Mouse (Mus musculus) midbrain, embryonic 16.5 days (tissue): Measurements from ENCODE around the gene Hnf4a. TPM values are rescaled to one million over a fixed set of nuclear protein-coding genes. Genes with fewer than 3 reads are reported as not detected.

Experiments
- ATAC-seq: fragments of 200-750 bp; cut with Nextera tagmentation; 2 replicates; pipeline ENCODE4 v1.8.0; 2017; ENCODE audit warnings: moderate TSS enrichment
- H3K27ac ChIP-seq: fragments of 300-500 bp; sonication (generic); 2 replicates; pipeline ENCODE4 v1.5.1; 2014; ENCODE audit warnings: mild to moderate bottlenecking, low read length, mixed read lengths
- H3K27me3 ChIP-seq: fragments of 300-500 bp; sonication (generic); 2 replicates; pipeline ENCODE4 v1.6.1; 2014; ENCODE audit warnings: low read depth, low read length, mixed read lengths; ENCODE audit not compliant: control insufficient read depth, insufficient read depth
- H3K36me3 ChIP-seq: fragments of 300-500 bp; sonication (generic); 2 replicates; pipeline ENCODE4 v1.6.1; 2014; ENCODE audit warnings: mild to moderate bottlenecking, low read length, moderate library complexity, mixed read lengths; ENCODE audit not compliant: control insufficient read depth, insufficient read depth
- H3K4me1 ChIP-seq: fragments of 300-500 bp; sonication (generic); 2 replicates; pipeline ENCODE4 v1.6.1; 2014; ENCODE audit warnings: mild to moderate bottlenecking, low read length, mixed read lengths; ENCODE audit not compliant: control insufficient read depth, insufficient read depth
- H3K4me2 ChIP-seq: fragments of 300-500 bp; sonication (generic); 2 replicates; pipeline ENCODE4 v1.6.1; 2014; ENCODE audit warnings: mild to moderate bottlenecking, low read length, mixed read lengths
- H3K4me3 ChIP-seq: fragments of 300-500 bp; sonication (generic); 2 replicates; pipeline ENCODE4 v1.5.1; 2014; ENCODE audit warnings: low read depth, mild to moderate bottlenecking, low read length, moderate library complexity, mixed read lengths
- H3K9ac ChIP-seq: fragments of 300-500 bp; sonication (generic); 2 replicates; pipeline ENCODE4 v1.6.1; 2014; ENCODE audit warnings: low read depth, low read length, mixed read lengths
- H3K9me3 ChIP-seq: fragments of 300-500 bp; sonication (generic); replicated peaks from 2 replicates; pipeline ENCODE4 v1.6.1; 2014; ENCODE audit warnings: mild to moderate bottlenecking, low read length, mixed read lengths; ENCODE audit not compliant: control insufficient read depth, poor library complexity, severe bottlenecking
- WGBS: fragments of 180-500 bp; shearing (Covaris S2); extraction: QIAGEN DNeasy Blood & Tissue Kit; methylation state at CpG from one replicate; pipeline ENCODE4 v1.1.7; 2014; 5-methylcytosine and 5-hydroxymethylcytosine counted together
- polyA plus RNA-seq: library from polyadenylated mRNA; unstranded; fragments of >200 nt; fragmentation: Nextera tagmentation; extraction: Ambion mirVana; gene quantifications from 2 replicates; pipeline ENCODE4 v1.2.1, GENCODE M21; 2015

Hnf4a gene
- polyA plus RNA-seq, 1 experiment from 2014 or later, result not detected

DNA sequence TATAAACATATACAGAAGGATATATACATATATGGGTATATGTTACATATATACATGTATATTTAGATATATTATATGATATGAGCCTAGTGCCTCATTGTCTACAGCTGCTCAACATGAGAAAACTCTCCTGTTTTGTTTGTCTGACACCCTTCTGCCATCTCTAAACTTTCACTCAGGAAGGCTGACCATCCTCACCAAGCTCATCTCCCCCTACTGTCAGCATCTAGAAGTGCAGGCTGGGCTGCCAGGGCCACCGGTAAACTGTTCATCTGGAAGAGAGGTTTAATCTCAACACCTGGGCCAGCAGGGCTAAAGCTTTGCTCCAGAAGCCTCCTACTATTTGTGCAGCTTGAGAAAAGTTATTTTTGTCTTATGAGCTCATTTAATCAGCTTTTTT, 92.6 kb downstream of the Hnf4a start:
- WGBS, result 4% methylated on average over 1 of the region's 1 CpGs
- H3K27me3 ChIP-seq, result no peaks in the 10 kb centered on the region
- H3K9ac ChIP-seq, result no peak overlapping the region
- H3K9me3 ChIP-seq, result no peaks in the 10 kb centered on the region
- no peak for ATAC-seq
- no peak overlapping the region for H3K27ac ChIP-seq
- peaks cover 13% of the 10 kb centered on the region for H3K4me1 ChIP-seq
- H3K4me3 ChIP-seq, result no peak overlapping the region
- no peak overlapping the region for H3K4me2 ChIP-seq
- no peaks in the 10 kb centered on the region for H3K36me3 ChIP-seq

DNA sequence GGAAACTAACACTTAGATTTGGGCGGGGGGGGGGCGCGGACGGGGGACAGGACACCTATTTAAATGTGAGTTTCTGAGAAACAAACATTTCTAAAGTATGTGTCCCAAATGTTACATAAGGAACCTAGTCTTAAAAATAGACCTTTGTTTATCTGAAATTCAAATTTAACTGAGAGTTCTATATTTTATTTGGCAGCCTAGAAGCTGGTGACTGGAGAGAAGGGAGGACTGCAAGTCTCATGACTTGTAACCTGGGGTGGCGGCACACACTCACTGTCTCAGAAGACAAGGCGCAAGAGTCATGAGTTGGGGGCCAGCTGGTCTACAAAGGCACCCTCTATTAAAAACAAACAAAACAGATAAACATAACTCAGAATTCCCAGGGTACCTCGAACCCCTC, 94.5 kb downstream of the Hnf4a start:
- WGBS, result 88% methylated on average over 7 of the region's 7 CpGs
- no peaks in the 10 kb centered on the region for H3K9me3 ChIP-seq
- H3K36me3 ChIP-seq, result no peaks in the 10 kb centered on the region
- H3K4me1 ChIP-seq, result peaks cover 13% of the 10 kb centered on the region
- H3K4me3 ChIP-seq, result no peak overlapping the region
- no peak for ATAC-seq
- H3K4me2 ChIP-seq, result no peak overlapping the region
- no peak overlapping the region for H3K9ac ChIP-seq
- no peak overlapping the region for H3K27ac ChIP-seq
- H3K27me3 ChIP-seq, result no peaks in the 10 kb centered on the region

DNA sequence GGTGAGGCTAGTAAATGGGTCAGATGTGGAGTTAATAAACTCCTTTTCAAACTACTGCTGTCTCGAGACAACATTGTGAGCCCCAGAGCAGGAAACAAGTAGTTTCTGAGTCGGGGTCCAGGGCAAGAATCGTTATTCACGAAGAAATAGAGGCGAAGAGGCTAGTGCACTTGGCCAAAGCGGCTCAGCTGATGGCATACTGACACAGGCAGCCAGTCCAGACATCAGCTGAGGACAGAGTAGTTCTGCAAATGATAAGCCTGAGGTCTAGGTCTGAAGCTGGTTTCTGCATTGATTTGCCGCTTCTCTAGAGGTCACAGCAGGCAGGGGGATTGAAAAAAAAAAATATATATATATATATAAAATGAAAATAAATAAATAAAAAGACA, 95.1 kb downstream of the Hnf4a start:
- H3K4me1 ChIP-seq, result peaks cover 13% of the 10 kb centered on the region
- H3K9me3 ChIP-seq, result no peaks in the 10 kb centered on the region
- peak overlapping the region; percentile 92 for H3K4me3 ChIP-seq
- H3K36me3 ChIP-seq, result no peaks in the 10 kb centered on the region
- H3K9ac ChIP-seq, result peak overlapping the region; percentile 95
- H3K4me2 ChIP-seq, result peak overlapping the region; percentile 94
- peak overlapping the region; percentile 94 for H3K27ac ChIP-seq
- WGBS, result 82% methylated on average over 7 of the region's 7 CpGs
- H3K27me3 ChIP-seq, result no peaks in the 10 kb centered on the region
- ATAC-seq, result no peak

DNA sequence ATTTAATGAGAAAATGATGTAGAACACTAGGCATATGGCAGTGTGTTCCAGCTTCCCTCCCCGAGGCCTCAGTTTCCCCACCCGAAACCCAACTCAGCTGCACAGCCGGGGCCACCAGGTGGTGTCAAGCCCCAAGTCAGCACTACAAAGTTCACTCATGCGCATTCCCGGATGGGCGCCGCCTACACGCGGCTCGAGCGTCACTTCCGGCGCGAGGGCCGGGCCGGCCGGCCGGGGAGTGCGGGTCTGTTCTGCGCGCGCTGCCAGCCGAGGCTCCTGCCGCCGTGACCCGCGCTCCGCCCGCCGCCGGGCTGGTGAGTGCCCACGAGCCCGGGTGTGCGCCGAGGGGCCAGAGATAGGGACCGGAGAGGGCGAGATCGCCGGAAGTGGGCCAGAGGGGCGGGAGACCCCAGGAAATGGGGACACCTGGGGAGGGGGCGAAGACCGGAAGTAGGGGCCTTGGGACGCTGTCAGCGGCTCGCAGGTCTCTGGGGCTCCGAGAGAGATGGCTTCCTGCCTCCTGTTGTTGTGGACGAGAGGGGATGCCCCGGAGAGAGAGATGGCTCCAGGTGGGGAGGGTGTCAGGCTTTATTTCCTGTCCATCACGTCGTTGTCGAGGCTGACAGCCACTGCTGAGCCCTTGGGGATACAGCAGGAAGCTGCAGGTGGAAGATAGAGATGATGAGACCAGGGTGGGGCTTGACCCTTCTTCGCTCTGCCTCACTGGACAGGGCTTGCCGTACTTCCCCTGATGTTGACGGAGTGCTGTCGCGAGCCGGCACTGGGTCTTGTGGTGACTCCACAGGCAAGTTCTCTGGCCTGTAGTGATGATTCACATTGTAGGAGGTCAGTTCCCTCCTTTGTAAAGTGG, 95.7 kb downstream of the Hnf4a start, which contains the start of gene Ttpal:
Gene Ttpal (plus strand): TSS at position 214 of the 871 bp plus-strand sequence.
- Histone ChIP-seq H3K27me3 (no peaks in the 10 kb centered on the region), H3K9ac (peak within 1 kb of the TSS; percentile 95), H3K4me2 (peak within 1 kb of the TSS; percentile 94), H3K36me3 (no peaks in the 10 kb centered on the region), H3K4me3 (peak within 1 kb of the TSS; percentile 92), H3K27ac (peak within 1 kb of the TSS; percentile 94), H3K4me1 (peaks cover 13% of the 10 kb centered on the region), H3K9me3 (no peaks in the 10 kb centered on the region)
- WGBS, result under 1% methylated on average over 57 of the region's 57 CpGs
- peak; percentile 95 for ATAC-seq

DNA sequence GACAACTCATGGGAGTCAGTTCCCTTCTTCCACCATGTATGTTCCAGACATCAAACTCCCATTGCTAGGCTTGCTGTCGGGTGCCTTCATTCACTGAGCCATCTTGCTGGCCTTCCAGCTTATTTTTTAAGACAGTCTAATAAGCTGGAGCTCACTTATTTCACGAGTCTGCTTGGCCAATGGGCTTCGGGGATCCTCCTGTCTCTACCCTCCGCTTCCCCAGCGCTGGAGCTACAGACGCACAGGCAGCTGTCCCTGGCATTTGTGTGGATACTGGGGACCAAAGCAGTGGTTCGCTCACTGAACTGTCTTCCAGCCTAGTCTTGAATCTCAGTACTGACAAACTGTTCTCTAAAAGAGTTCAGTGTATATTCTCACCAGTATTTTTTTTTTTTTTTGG, 99.6 kb downstream of the Hnf4a start:
- no peak overlapping the region for H3K9ac ChIP-seq
- no peak overlapping the region for H3K4me2 ChIP-seq
- H3K4me3 ChIP-seq, result no peak overlapping the region
- peaks cover 13% of the 10 kb centered on the region for H3K4me1 ChIP-seq
- no peaks in the 10 kb centered on the region for H3K9me3 ChIP-seq
- H3K27ac ChIP-seq, result no peak overlapping the region
- ATAC-seq, result no peak
- WGBS, result 89% methylated on average over 7 of the region's 7 CpGs
- H3K27me3 ChIP-seq, result no peaks in the 10 kb centered on the region
- peaks cover 10% of the 10 kb centered on the region for H3K36me3 ChIP-seq

DNA sequence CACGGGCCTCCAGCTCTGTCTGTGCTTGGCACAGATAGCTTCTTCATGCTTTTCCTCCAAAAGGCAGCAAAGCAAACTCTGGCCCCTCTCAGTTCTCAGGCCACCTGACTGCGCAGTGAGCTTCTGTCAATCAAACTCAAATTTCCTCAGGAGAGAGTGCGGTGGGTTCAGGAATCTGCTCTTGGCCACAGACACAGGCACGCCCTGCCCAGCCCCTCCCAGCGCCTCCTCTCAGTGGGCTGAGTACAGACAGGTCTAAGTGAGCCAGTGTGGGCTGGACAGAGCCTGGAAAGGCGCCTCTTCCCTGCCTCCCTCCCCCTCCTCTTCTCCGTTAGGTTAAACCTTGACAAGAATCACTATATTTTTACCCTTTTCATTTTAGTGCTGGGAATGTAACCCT, 101.4 kb downstream of the Hnf4a start:
- Histone ChIP-seq H3K27ac (no peak overlapping the region), H3K27me3 (no peaks in the 10 kb centered on the region), H3K4me3 (no peak overlapping the region), H3K4me1 (peaks cover 6% of the 10 kb centered on the region), H3K36me3 (peaks cover 10% of the 10 kb centered on the region), H3K9me3 (no peaks in the 10 kb centered on the region), H3K4me2 (no peak overlapping the region), H3K9ac (no peak overlapping the region)
- ATAC-seq, result no peak
- 93% methylated on average over 7 of the region's 7 CpGs for WGBS

DNA sequence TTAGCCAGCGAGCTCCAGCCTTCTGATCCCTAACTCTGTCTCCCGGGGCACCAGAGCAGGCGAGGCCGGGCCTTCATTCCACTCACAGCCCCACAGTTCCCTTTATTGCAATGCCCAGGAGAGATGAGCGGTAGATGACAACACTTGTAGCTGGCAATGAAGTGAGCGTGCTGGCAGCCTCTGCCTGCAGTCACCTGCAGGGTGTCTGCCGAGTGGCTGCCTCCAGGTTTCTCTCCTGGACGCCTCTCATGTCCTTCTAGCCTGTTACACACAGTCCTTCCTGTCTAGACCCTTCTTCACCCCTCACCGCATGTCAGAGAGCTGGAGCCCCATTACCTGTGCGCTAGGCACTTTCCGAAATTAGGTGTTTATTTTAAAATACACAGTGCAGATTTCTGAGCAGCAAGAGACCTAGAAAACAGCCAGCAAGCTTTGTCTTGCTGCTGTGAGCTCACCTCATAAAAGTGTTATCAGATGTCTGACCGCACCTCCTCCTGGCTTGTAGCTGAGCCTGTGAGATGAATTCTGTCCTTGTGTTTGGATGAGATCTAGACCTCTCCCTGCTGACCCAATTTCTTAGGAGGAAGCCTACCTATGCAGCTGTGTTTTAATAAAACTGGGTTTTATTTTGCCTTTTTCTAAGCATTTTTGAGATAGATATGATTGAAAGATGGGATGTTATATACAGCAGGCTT, 102.8 kb downstream of the Hnf4a start:
- no peak for ATAC-seq
- H3K36me3 ChIP-seq, result peaks cover 16% of the 10 kb centered on the region

DNA sequence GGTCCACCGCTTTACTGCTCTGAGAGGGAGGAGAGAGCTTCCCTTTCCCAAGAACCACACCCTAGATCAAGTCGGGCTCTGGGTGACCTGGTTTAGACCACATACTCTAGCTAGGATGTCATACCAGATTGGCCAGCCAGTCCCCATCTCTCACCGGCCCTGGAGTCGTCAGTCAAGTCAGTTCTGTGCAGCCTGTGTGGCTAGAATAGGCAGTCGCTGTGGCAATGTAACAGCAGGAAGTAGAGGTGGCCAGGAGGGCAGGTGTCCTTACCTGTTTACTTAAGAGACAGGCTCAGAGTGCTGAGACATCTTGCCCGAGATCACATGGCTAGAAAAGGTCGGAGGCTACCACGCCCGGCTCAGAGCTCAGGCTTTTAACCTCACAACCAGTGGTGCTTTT, 104.6 kb downstream of the Hnf4a start:
- H3K4me1 ChIP-seq, result no peaks in the 10 kb centered on the region
- ATAC-seq, result no peak
- peaks cover 31% of the 10 kb centered on the region for H3K36me3 ChIP-seq
- no peaks in the 10 kb centered on the region for H3K9me3 ChIP-seq
- no peak overlapping the region for H3K27ac ChIP-seq
- H3K4me3 ChIP-seq, result no peak overlapping the region
- no peak overlapping the region for H3K9ac ChIP-seq
- WGBS, result 90% methylated on average over 9 of the region's 9 CpGs
- H3K27me3 ChIP-seq, result no peaks in the 10 kb centered on the region
- no peak overlapping the region for H3K4me2 ChIP-seq

More for the DNA sequence above, 102.8 kb downstream of the Hnf4a start:
- 85% methylated on average over 12 of the region's 12 CpGs for WGBS
- Histone ChIP-seq H3K4me2 (no peak overlapping the region), H3K4me1 (no peaks in the 10 kb centered on the region), H3K27ac (no peak overlapping the region), H3K9ac (no peak overlapping the region), H3K9me3 (no peaks in the 10 kb centered on the region), H3K27me3 (no peaks in the 10 kb centered on the region), H3K4me3 (no peak overlapping the region)

DNA sequence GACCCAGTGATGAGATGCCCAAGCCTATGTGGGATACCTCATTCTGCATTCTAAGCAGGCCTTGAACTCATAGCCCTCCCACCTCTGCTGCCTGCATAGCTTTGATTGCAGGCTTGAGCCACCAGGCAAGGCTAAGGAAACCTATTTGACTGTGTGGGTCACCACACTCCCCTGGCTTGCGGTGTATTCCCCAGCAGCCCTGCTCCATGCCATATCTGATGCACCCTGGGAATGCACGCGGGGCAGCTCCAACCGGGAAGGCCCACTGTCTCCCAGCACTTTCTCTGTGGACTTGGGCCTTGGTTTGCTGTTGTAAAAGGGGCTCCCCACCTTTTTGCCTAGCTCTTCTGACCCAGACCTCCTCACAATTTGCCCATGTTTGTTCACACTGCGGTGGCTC, 106.6 kb downstream of the Hnf4a start:
- no peak overlapping the region for H3K4me2 ChIP-seq
- 97% methylated on average over 5 of the region's 5 CpGs for WGBS
- no peak overlapping the region for H3K4me3 ChIP-seq
- H3K27ac ChIP-seq, result no peak overlapping the region
- no peaks in the 10 kb centered on the region for H3K27me3 ChIP-seq
- no peak for ATAC-seq
- no peaks in the 10 kb centered on the region for H3K9me3 ChIP-seq
- peaks cover 26% of the 10 kb centered on the region for H3K36me3 ChIP-seq
- H3K4me1 ChIP-seq, result no peaks in the 10 kb centered on the region
- H3K9ac ChIP-seq, result no peak overlapping the region
